Mouse (Mus musculus): ENCODE measurements around the gene Zfp143.
"Not testable (repeated sequence)": the region's sequence is repeated elsewhere in the genome, so short reads cannot be mapped to it uniquely, and the experiment has no call there.

The Zfp143 gene

DNA sequence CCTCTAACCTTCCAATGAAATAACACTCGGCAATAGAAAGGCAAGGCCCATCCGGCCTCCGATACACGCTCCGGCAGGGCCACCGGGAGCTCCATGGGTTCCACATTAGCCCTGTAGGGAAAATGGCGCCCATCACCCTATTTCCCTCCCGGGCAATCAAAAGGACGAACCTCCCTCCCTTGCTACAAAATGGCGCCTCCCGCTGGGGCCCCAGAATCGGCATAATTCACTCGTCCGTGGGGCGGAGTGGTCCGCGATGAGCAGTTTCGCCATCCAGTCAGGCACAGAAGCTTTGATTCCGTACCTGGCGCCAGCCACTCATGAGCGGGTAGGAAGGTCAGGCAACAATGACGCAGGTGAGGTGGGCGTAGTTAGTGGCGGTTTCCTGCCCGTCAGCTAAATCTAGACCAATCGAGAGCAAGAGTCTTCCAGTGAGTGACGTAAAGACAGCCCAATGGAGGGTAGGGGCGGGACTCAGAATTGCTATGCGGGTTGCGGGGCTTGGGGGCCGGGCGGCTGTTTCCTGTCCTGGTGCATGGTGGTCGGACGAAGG is at the start of gene Zfp143:
TSS of gene Zfp143 (plus strand) at position 19 of the 553 bp plus-strand sequence.
- peak; percentile 100 for DNase-seq

DNA sequence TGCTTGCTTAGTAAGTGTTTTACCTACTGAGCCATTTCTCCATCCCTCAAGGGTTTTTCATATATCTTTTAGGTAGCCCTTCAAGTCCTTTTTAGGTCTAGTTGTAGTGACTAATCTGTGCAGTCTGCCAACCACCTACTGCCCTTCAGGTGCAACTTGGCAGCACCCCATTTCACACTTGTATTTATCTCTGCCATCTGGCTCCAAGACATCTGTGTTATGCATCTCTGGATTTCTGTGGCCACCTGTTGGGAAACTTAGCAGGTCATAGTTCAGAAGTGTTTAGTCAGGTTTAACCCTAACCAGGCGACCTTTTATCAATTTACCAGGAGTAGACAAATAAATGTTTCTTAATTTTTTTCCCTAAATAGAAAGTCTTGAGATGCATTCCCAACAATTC is 49.6 kb upstream of the Zfp143 start:
- no peak for DNase-seq

DNA sequence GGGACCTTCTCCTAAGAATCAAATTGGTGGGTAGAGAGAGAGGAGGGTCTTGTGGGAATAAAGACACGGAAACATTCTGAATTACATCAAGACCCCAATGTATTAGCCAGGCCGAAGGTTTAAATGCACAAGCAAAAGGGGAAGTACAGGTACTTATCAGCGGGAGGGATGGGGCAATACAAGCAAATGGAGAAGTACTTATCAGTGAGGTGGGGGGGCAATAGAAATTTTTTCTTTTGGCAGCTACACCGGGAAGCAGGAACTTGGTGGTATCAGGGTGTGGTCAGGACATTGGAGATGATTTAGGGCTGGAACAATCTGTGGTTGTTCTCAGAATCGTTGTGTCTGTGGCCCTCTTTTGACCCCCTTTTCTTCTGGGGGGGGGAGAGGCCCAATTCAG is 46.7 kb upstream of the Zfp143 start:
- DNase-seq, result no peak

DNA sequence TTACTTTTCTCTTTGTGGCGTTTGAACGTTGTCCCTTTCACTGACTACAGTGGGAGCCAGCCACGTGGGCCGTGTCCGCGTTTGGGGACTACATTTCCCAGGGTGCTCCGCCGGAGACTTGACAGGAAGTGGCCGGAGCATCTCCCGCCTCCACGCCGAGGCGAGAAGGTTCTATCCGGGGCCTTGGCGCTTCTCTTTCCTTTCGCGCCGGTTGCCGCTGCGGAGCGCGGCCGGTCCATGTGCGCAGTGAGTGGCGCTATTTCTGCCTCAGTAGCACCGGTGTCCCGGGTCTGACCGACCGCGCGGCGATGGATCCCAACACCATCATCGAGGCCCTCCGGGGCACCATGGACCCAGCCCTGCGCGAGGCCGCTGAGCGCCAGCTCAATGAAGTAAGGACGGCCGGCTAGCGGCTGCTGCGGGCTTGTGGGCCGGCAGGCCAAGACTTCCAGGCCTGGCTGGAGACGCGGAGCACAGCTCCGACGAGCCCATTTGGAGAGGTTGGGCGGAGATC is 42.8 kb upstream of the Zfp143 start, which contains the start of gene Ipo7:
TSS of gene Ipo7 (plus strand) at position 158 of the 514 bp plus-strand sequence.
- peak; percentile 94 for DNase-seq

DNA sequence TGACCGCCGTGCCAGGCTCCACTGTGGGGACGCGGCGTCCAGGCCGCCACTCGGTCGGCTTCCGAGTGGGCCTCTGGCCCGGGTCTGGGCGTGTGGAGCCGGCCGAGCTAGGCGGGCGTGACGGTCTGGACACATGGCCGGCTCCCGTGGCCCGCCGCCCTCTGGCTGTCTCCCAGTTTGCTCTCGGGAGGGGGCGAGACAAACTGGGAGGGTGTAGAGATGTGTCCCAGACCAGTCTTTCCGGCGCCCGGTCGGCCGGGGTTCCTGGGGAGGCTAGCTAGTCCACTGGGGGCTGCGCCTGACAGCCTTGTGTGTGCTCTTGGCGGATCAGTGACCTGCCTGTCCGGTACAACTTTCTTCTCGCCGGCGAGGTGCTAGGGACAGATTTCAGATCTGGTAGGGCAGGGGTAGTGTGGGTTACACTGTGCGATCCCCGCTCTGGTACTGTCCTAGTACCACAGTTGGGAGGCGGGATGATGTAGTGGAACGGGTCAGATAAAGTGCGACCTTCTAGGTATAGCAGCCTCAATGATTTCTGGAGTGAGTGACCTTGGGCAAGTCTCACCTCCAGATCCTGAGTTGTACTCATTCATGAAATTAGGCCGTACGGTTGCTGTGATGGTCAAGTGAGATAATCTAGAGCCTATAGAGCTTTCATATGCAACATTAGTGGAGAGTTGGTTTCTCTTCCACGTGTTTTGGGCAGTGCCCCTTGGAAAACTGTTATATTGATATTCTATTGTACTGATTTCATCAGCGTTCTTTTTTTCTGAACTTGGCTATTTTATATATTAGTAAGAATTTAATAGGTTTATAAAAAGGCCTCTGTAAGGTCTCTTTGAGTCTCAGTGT is 42.2 kb upstream of the Zfp143 start:
- peak; percentile 76 to 82 for DNase-seq

DNA sequence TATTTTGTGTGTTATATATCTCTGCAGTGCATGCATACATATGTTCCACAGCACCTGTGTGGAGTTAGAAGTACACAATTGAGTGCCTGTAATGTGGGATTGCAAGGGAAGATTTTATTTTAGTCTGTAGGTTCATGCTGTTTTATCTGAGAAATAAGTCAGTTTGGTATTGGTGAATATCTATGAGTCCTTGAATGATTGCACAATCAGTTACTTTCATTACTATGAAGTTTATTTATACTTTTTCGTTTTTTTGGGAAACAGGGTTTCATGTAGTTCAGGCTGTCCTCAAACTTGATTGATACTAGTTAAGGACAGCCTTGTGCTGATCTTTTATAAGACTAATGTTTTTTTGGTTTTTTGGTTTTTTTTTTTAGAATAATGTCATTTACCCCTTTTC is 37.5 kb upstream of the Zfp143 start:
- no peak for DNase-seq

DNA sequence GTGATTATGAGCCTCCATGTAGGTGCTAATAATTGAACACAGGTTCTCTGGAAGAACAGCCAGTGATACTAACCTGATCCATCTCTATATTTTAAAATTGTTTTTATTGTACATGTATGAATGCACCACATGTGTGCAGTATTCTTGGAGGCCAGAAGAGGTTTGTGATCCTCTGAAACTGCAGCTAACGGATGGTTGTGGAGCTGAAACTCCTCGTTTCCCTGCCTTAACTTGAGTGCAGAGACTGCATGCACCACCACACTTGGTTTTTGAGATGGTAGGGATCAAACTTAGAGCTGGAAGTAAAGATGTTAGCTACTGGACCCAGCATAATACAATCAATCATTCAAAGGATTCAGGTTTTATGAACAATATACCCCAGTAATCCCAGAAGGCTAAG is 34.4 kb upstream of the Zfp143 start:
- DNase-seq, result no peak

DNA sequence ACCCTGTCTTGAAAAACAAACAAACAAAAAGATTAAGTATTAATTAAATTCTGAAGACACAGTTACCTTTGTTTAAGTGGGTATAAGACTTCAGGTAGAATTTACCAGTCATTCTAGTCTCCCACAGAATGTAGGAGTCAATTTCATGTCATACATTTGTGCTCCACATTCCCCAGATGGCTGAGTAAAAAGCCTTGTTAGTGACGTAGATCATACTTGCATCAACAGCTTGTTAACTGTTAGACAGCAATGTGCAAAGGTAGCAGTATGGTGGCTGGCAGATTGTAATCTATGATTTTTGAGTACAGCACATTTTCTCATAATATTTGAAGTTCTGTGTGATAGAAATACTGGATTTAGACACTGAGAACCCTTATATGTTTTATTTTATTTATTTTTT is 32.2 kb upstream of the Zfp143 start:
- DNase-seq, result no peak

DNA sequence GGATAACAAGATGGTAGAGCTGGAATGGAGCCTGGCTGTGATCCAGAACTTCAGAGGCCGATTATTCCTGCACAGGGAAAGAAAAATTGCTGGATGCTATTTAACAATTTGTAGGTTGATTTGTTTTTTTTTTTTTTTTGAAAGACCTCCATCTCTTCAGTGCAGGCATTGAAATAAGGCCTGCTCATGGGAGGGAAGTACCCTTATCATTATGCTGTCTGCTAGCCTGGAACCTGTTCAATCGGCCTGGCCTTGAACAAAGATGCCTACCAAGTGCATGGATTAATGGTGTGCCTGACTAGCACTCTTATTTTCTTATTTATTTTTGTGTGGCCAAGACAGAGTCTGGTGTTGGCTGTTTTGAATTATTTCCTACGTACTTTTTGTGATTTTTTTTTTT is 30.7 kb upstream of the Zfp143 start:
- DNase-seq, result no peak

DNA sequence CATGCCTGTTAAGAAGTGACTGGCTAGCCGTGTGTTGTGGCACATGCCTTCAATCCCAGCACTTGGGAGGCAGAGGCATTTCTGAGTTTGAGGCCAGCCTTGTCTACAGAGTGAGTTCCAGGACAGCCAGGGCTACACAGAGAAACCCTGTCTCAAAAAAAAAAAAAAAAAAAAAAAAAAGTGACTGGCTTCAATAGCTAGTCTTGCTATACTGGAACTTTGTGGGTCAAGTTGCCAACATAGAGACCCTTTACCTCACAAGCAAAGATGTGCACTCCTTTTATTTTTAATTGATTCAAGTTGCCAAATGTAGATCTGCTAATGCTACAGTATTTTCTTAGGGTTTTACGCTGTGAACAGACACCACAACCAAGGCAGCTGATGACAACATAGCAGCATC is 3.3 kb upstream of the Zfp143 start:
- not testable (repeated sequence) for DNase-seq

DNA sequence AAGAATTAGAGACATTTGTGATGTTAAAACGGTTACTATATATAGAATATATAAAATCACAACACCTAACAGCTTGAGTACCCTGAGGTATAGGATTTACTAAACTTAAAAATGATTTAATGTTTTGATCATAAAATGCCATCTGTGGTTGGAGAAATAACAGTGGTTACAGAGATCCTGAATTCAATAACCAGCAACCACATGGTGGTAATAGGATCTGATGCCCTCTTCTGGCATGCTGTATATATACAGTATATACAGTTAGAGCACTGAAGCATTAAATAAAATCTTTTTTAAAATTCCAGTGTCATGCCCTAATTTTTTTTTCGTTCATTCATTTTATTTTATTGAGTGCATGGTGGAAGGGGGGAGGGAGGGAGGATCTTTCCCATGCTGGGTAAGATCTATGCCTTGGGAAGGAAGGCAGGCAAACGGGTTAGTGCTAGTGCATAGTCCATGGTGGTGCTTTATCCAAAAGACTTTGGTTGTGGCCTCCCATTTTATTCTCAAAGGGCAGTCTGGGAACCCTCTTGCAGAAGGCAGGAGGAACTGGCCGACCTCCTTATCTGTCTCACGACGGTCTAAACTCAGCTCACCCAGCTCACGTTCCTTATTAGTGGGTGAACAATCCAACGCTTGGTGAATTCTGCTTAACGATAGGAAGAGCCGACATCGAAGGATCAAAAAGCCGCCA is 1.8 kb upstream of the Zfp143 start:
- DNase-seq, result no peak

DNA sequence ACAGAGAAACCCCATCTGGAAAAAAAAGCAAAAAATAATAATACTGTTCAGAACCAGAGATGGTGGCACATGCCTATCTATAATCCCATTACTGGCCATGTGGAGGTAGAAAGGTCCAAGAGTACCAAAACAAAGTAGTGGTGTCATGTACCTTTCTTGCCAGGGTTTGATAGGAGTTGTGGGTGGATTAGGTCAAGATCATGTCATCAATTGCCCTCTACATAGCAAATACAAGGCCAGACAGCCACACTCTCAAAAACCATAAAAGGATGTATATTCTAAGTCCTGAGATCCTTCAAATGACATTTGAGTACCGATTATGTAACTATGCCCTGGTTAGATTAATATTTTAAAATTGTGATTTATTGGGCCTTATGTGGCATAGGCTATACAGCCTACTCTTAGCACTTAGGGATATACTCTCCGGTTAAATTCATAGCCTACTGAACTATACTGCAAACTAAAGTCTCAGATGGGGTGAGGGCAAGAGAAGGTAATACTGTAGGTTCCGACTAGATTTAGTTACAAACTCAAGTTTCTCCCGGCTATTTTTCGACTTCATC is 830 bp upstream of the Zfp143 start:
- DNase-seq, result no peak

DNA sequence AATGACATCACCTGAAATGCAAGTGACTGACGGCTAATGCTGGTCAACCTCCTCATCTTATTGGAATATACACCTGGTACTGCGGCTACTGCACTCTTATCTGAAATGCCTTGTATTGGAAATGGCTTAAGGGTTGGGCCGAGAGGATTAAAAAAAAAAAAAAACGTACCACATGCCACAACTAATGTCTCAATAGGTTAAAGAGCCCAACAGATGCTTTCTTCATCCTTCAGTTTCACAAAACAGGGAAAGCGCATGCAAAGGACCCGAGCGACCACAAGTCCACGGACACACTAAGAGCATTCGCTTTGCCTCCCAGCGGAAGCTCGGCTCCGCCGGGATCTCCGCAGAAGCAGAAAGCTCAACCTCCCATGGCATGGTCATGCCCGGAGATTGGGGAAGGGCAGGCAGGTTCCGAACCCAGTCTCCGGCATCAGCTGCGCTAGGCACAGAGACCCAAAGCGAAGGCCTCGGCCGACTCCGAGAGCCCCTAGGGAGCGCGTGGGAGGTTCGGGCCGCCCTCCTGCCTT is 283 bp upstream of the Zfp143 start:
- DNase-seq, result no peak

DNA sequence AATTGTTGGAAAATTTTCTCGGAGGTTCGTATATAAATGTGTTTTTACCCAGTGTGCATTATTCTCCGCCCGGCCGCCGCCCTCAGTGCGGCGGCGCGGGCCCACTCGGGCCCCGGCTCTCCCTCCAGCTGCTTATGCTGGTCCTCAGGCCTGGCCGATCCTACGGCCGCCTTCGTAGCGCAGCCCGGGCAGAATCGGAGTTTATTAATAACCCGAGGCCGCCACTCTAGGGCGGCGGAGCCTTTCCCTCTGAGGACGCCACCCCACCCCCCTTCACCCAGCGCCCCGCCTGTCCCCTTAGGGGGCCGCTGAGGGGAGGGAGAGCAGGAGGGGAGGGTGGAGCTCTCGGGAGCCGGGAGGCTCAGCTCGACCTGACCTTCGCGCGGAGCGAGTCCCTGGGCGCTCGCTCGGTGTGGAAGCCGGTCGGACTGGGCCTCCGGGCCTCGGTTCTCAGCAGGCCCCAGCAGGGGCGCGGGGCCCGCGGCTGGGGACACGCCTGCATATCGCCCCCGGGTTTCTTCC is 796 bp downstream of the Zfp143 start:
- peak; percentile 90 to 94 for DNase-seq

DNA sequence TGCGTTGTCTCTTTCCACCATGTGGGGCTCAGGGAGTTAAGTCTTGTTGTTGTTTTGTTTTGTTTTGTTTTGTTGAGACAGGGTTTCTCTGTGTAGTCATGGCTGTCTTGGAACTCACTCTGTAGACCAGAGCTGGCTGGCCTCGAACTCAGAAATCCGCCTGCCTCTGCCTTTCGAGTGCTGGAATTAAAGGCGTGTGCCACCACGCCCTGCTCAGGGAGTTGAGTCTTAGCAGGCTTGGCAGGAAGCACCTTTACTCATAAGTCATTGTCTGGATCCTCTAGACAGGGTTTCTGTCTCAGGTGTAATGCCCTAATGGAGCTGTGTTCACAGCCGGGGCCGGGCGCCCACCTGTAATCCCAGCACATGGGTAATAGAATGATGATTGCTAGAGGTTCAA is 2.7 kb downstream of the Zfp143 start:
- no peak for DNase-seq

DNA sequence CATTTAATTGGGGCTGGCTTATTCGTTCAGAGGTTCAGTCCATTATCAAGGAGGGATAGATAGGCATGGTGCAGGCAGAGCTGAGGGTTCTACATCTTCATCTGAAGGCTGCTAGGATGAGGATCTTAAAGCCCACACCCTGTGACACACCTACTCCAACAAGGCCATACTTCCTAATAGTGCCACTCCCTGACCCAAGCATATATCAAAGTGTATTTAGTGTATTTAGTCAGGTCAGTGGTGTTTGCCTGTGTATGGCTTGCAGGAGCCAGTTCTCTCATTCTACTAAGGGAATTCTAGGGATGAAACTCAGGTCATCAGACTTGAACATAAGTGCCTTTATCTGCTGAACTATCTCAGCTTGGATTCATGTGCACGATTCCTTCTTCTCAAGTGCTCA is 8.1 kb downstream of the Zfp143 start:
- no peak for DNase-seq

DNA sequence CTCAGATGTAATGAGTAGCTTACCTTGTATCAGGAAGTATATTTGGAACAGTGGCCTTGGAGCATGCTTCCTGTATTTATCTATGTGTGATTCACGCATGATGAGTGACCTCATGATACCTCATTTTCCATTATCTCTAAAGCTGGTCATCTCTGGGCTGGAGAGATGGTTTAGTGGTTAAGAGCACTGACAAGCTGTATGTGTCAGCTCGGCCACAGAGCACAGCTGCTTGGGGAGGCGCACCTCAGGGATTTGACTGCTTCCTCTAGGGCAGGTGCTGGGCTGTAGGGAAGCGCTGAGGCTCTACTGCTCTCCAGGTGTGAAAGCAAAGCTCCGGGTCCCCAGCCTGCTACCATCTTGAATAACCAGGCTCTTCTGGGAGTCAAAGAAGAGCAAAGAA is 17.2 kb downstream of the Zfp143 start:
- no peak for DNase-seq

DNA sequence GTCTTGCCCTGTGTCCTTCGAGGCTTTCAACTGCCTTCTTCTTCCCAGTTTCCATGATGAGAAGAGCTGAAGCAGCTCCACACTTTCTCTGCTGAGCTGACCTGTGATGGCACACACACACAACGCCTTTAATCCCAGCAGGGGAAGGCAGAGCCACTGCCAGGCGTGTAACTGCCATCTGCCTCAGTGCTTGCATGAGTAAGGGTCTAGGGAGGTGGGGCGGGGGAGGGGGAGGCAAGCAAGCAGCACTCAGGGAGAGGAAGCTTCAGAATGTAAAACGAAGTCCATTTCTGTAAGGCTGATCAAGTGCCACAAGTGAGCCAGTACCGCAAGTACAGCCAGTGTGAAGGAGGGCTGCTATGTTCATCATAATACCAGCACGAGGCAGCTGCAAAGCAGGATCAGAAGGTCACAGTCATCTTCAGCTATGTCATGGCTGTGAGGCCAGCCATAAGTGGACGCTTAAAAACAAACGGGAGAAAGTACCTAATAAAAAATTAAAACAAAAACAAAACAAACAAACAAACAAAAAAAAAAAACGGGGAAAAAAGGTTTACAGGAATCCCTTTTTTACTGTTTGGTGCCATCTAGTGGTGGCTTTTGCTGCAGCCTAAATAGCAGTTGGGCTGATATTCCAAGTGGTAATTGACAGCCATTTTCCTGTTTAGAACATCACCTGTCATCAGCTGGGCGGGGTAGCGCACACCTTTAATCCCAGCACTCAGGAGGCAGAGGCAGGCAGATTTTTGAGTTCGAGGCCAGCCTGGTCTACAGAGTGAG is 22.6 kb downstream of the Zfp143 start:
- DNase-seq, result peak in 1 of 2 experiments; percentile 67

DNA sequence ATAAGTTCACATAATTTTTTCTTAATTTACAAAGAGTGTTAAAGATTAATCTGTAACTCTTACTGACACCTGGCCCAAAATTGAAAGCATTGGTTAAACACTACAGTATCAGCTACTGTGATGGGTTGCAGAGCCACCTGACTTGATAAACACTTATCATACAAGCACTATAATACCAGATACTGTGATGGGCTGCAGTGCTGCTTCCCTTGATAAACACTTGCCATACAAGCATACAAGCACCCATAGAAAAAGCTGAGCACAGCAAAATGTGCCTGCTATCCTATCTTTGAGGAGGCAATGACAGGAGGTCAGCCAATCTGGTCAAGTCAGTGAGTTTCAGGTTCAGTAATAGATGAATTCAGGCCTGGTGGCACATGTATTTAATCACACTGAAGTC is 24.2 kb downstream of the Zfp143 start:
- no peak for DNase-seq

DNA sequence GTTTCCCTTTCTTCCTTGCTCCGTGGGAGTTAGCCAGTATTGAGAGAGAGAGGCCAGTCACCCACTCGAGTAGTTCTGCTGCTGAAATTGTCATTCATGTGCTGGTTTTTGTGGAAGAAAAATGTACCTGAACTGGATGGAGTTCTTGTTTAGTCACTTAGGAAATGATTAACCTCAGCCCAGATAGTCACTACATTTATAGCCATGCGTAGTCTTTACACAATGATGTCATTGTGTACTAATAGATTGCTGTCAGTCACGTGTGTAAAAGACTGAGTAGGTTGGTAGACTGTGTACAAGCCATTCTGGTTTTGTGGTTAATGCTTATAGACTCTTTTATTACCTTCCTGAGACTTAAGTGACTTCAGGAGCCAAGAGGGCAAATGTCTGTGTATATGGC is 26.9 kb downstream of the Zfp143 start:
- DNase-seq, result no peak

DNA sequence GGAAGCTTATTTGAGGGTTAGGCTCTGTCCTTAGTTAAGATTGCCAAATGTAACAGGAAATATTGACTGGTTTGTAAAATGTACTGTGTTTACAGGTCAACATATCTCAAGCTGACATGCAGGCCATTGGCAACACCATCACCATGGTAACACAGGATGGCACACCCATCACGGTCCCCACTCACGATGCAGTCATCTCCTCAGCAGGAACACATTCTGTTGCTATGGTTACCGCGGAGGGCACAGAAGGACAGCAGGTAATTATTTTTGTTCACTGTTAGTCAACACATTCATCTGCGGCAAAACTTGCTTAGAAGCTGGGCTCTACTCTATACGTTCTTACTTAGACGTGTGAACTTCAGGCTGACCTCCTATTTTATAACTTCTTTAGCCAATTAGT is 30.7 kb downstream of the Zfp143 start:
- no peak for DNase-seq

DNA sequence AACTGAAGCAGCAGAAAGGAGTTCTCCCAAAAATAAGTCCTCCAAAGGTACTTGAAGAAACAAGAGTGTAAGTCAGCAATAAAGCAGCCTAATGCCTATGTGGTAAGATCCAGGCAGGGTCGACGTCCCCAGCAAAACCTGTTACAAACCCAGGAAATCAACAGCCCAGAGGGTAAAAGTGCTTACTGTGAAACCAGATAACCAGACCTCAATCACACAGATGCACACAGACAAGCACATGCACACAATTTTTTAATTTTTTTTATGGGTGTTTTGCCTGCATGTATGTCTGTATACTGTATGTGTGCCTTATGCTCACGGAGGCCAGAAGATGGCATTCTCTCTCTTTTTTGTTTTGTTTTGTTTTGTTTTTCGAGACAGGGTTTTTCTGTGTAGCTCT is 35.3 kb downstream of the Zfp143 start:
- no peak for DNase-seq
